Mouse (Mus musculus) heart, adult 9 months (tissue): ENCODE measurements around the gene Wnt10b.

Experiments
- DNase-seq, 2 experiments: peaks; one replicate each; pipeline ENCODE4 v3.0.0; 2022; ENCODE audit warnings: low spot score in 2 of 2

The Wnt10b gene

GRCm38 (mm10) chr15:98772511-98773211 lies 5.3 kb downstream of the Wnt10b start:
- no peak for DNase-seq

- DNase-seq = no peak
These were observed 6.0 kb downstream of the Wnt10b start for GRCm38 (mm10) chr15:98771813-98772425.

- DNase-seq = no peak
These were observed 9.7 kb downstream of the Wnt10b start for GRCm38 (mm10) chr15:98768259-98768658.

GRCm38 (mm10) chr15:98765929-98766328 lies 12.0 kb downstream of the Wnt10b start:
- no peak for DNase-seq

GRCm38 (mm10) chr15:98762670-98763529 lies 15.1 kb downstream of the Wnt10b start, which contains the start of gene Arf3:
Gene Arf3, minus strand, starts transcription at chr15:98763214.
- DNase-seq = peak; percentile 96

GRCm38 (mm10) chr15:98762201-98762621 lies 15.7 kb downstream of the Wnt10b start:
- peak; percentile 62 to 64 for DNase-seq

- no peak for DNase-seq
These were observed 23.8 kb downstream of the Wnt10b start for GRCm38 (mm10) chr15:98754125-98754524.

- DNase-seq = no peak
These were observed 24.9 kb downstream of the Wnt10b start for GRCm38 (mm10) chr15:98753021-98753423.

GRCm38 (mm10) chr15:98749093-98749492 lies 28.9 kb downstream of the Wnt10b start:
- DNase-seq = no peak

- DNase-seq = no peak
These were observed 30.7 kb downstream of the Wnt10b start for GRCm38 (mm10) chr15:98747296-98747695.

- no peak for DNase-seq
These were observed 31.5 kb downstream of the Wnt10b start for GRCm38 (mm10) chr15:98746344-98746965.

GRCm38 (mm10) chr15:98743863-98744262 lies 34.1 kb downstream of the Wnt10b start:
- DNase-seq = peak in 1 of 2 experiments; percentile 7

GRCm38 (mm10) chr15:98742766-98743428 lies 35.1 kb downstream of the Wnt10b start:
- no peak for DNase-seq

GRCm38 (mm10) chr15:98740219-98740618 lies 37.7 kb downstream of the Wnt10b start:
- no peak for DNase-seq

- no peak for DNase-seq
These were observed 39.2 kb downstream of the Wnt10b start for GRCm38 (mm10) chr15:98738796-98739195.

GRCm38 (mm10) chr15:98737881-98738280 lies 40.1 kb downstream of the Wnt10b start:
- no peak for DNase-seq

GRCm38 (mm10) chr15:98736521-98736920 lies 41.4 kb downstream of the Wnt10b start:
- DNase-seq = no peak

- DNase-seq = no peak
These were observed 43.9 kb downstream of the Wnt10b start for GRCm38 (mm10) chr15:98733976-98734566.

- no peak for DNase-seq
These were observed 44.6 kb downstream of the Wnt10b start for GRCm38 (mm10) chr15:98733370-98733769.

GRCm38 (mm10) chr15:98732006-98732531 lies 45.9 kb downstream of the Wnt10b start:
- no peak for DNase-seq

GRCm38 (mm10) chr15:98730790-98731189 lies 47.2 kb downstream of the Wnt10b start:
- DNase-seq = no peak
